Comparison of ENCODE assay signal across 8 mouse cellular contexts in the genomic region with DNA sequence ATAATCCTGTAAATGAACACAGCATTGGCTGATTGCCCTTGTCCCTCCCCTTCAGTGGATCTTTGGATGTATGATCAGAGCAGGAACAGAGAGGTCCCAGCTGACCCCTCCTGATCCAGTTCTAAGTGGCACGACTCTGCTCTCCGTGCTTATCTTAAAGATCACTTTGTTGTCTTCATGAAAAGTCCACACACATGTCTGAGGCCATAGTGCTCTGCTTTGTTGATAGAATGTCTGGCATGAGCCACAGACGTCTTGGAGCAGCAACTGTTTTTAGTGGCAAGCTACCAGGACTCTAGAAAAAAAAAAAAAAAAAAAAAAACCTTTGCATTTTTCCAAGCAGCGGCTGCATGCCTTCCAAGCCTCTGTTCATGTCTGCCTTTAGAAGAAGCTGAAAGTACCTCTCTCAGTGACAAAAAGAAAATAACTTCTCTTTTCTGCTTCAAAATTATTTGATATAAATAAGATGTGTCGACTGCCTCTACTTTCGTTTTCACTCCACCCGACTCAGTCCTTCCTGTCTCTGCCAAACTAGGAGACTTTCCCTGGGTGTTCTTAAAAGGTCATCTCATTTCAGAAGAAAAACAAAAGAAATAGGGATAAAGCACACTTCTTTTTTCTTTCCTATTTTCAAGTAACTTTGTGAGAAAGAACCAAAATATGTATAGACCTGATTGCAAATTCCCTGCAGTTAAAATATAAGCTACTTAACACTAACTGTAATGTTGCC.
DNase-seq lines count a peak whose midpoint lies in the region; ATAC-seq and TF ChIP-seq lines count a peak whose summit lies in the region.

No protein-coding gene starts in this region.

- intact Hi-C loops in left cerebral cortex, postnatal 4 days (cut with DNase I): no loop called here

- WGBS in bone marrow, adult 2 months: 0% methylated on average over 7 of the region's 7 CpGs
- 8% methylated on average over 7 of the region's 7 CpGs for WGBS in intestine, embryonic 15.5 days

- no peaks in the 10 kb centered on the region for H3K27me3 ChIP-seq in intestine, embryonic 15.5 days (replicated peaks)

- peak overlapping the region; percentile 55 for H3K4me2 ChIP-seq in intestine, embryonic 15.5 days (replicated peaks)

- 0 out of 2 replicates have a peak overlapping the region, but pooled peaks have one; percentile 6 for H3K9ac ChIP-seq in intestine, embryonic 15.5 days

- DNase-seq in layer of hippocampus, adult 11-12 months (ENCODE audit: low spot score): peak; percentile 14
- no peak for DNase-seq in layer of hippocampus, postnatal 25 days (ENCODE audit: extremely low spot score in 1 of 2, low spot score in 1 of 2)
- DNase-seq in frontal cortex, postnatal 36 days (ENCODE audit: low spot score in 2 of 2): peak; percentile 19 to 36
- peak; percentile 1 for DNase-seq in left cerebral cortex, postnatal 4 days
- DNase-seq in testis, postnatal 14 days (ENCODE audit: low spot score): peak; percentile 4

- TF ChIP-seq CTCF in bone marrow, adult 2 months (IDR thresholded peaks at IDR 0.05; ENCODE audit: control insufficient read depth, insufficient read depth, low read length): no peak

- peak overlapping the region; percentile 42 for H3K4me3 ChIP-seq in bone marrow, adult 2 months (replicated peaks; ENCODE audit: control insufficient read depth, low read depth, low read length)
- H3K4me3 ChIP-seq in intestine, embryonic 15.5 days (replicated peaks): peak overlapping the region; percentile 26

- peaks cover 2% of the 10 kb centered on the region; the same call in 1 of the 2 replicates for H3K4me1 ChIP-seq in bone marrow, adult 2 months (ENCODE audit: control insufficient read depth, insufficient read depth, low read length)
- no peaks in the 10 kb centered on the region for H3K4me1 ChIP-seq in intestine, embryonic 15.5 days (replicated peaks)

- no peaks in the 10 kb centered on the region for H3K9me3 ChIP-seq in intestine, embryonic 15.5 days

- no peak for TF ChIP-seq POLR2A in bone marrow, adult 2 months (IDR thresholded peaks at IDR 0.05; ENCODE audit: borderline replicate concordance, control insufficient read depth, low read depth, low read length)

- H3K27ac ChIP-seq in bone marrow, adult 2 months (ENCODE audit: control insufficient read depth, insufficient read depth, low read depth, low read length, poor library complexity): peak overlapping the region; percentile 10
- peak overlapping the region; percentile 42 for H3K27ac ChIP-seq in intestine, embryonic 15.5 days

- H3K36me3 ChIP-seq in intestine, embryonic 15.5 days: no peaks in the 10 kb centered on the region

- ATAC-seq in intestine, embryonic 15.5 days: peak; percentile 83
- ATAC-seq in megakaryocyte-erythroid progenitor cell, adult 5-6 weeks (replicated peaks; ENCODE audit: low FRiP score, low TSS enrichment, poor library complexity, severe bottlenecking): peak; percentile 70

Comparison
In these comparisons a context has a peak if more than half of its experiments do, and no peak if none do; other contexts are left out.
1. DNase-seq: peak in layer of hippocampus, adult 11-12 months (single experiment), frontal cortex, postnatal 36 days (2 of 2), left cerebral cortex, postnatal 4 days (single experiment) and testis, postnatal 14 days (single experiment); none in layer of hippocampus, postnatal 25 days (0 of 2).